Mouse (Mus musculus) heart, postnatal 0 days (tissue): ENCODE results near the gene Sox13. TPM values are rescaled to one million over a fixed set of nuclear protein-coding genes. Genes with fewer than 3 reads are reported as not detected.

ENCODE experiments used
- ATAC-seq: fragments of 200-750 bp; cut with Nextera tagmentation; 2 replicates; pipeline ENCODE4 v1.8.0; 2017; ENCODE audit warnings: low read depth, moderate number of reproducible peaks, moderate library complexity; ENCODE audit not compliant: insufficient read depth
- DNase-seq: peaks from one replicate; pipeline ENCODE4 v3.0.0-alpha.2; 2016; ENCODE audit warnings: low spot score
- H3K27ac ChIP-seq: fragments of 300-500 bp; sonication (generic); 2 replicates; pipeline ENCODE4 v1.5.1; 2014; ENCODE audit warnings: low read depth, mild to moderate bottlenecking
- H3K27me3 ChIP-seq: fragments of 300-500 bp; sonication (generic); 2 replicates; pipeline ENCODE4 v1.6.1; 2014; ENCODE audit warnings: low read length, mixed read lengths; ENCODE audit not compliant: control insufficient read depth, insufficient read depth
- H3K36me3 ChIP-seq: fragments of 300-500 bp; sonication (generic); replicated peaks from 2 replicates; pipeline ENCODE4 v1.6.1; 2014; ENCODE audit warnings: low read length, mixed read lengths; ENCODE audit not compliant: control insufficient read depth, insufficient read depth
- H3K4me1 ChIP-seq: fragments of 300-500 bp; sonication (generic); 2 replicates; pipeline ENCODE4 v1.6.1; 2014; ENCODE audit warnings: antibody characterized with exemption; ENCODE audit not compliant: control insufficient read depth, insufficient read depth
- H3K4me2 ChIP-seq: fragments of 300-500 bp; sonication (generic); 2 replicates; pipeline ENCODE4 v1.6.1; 2014; ENCODE audit warnings: low read depth, mild to moderate bottlenecking, low read length, moderate library complexity
- H3K4me3 ChIP-seq: fragments of 300-500 bp; sonication (generic); 2 replicates; pipeline ENCODE4 v1.5.1; 2014; ENCODE audit warnings: low read depth, low read length
- H3K9ac ChIP-seq: fragments of 300-500 bp; sonication (generic); replicated peaks from 2 replicates; pipeline ENCODE4 v1.6.1; 2014; ENCODE audit warnings: low read depth, low read length, mixed read lengths
- H3K9me3 ChIP-seq: fragments of 300-500 bp; sonication (generic); replicated peaks from 2 replicates; pipeline ENCODE4 v1.6.1; 2016; ENCODE audit warnings: low read length; ENCODE audit not compliant: control insufficient read depth
- CTCF ChIP-seq: IDR thresholded peaks from 2 replicates; pipeline ENCODE4 v1.5.1; 2016; ENCODE audit warnings: antibody characterized with exemption, control low read depth, low read depth
- EP300 ChIP-seq: IDR thresholded peaks from 2 replicates; pipeline ENCODE4 v1.6.1; 2016; ENCODE audit warnings: antibody characterized with exemption, low read depth
- WGBS: fragments of 180-500 bp; shearing (Covaris S2); extraction: QIAGEN DNeasy Blood & Tissue Kit; methylation state at CpG from one replicate; pipeline ENCODE4 v1.1.7; 2014; 5-methylcytosine and 5-hydroxymethylcytosine counted together
- polyA plus RNA-seq: library from polyadenylated mRNA; unstranded; fragments of >200 nt; fragmentation: Nextera tagmentation; extraction: Ambion mirVana; gene quantifications from 2 replicates; pipeline ENCODE4 v1.2.1, GENCODE M21; 2015
- total RNA-seq: library from RNA; depleted of rRNA; stranded (reverse); fragments of >200 nt; gene quantifications from 2 replicates; pipeline ENCODE4 v1.2.3, GENCODE M21; 2014; ENCODE audit warnings: low replicate concordance

Sox13 gene
- total and polyA plus RNA-seq, 2 experiments from 2014 or later: 3.3 to 8.5 TPM

- H3K9ac ChIP-seq: no peak overlapping the region
- WGBS: 65% methylated on average over 3 of the region's 3 CpGs
- no peaks in the 10 kb centered on the region for H3K36me3 ChIP-seq
- H3K27me3 ChIP-seq: peaks cover 10% of the 10 kb centered on the region; the same call in 1 of the 2 replicates
- no peak for ATAC-seq
- H3K4me1 ChIP-seq: peaks cover 18% of the 10 kb centered on the region; the same call in 1 of the 2 replicates
- no peak overlapping the region for H3K4me3 ChIP-seq
- no peak for TF ChIP-seq EP300
- TF ChIP-seq CTCF: no peak
- peak overlapping the region; percentile 98; the same call in 1 of the 2 replicates for H3K4me2 ChIP-seq
- 0 out of 2 replicates have a peak overlapping the region, but pooled peaks have one; percentile 2 for H3K27ac ChIP-seq
- no peak for DNase-seq
- no peaks in the 10 kb centered on the region for H3K9me3 ChIP-seq
Measured at GRCm38 (mm10) chr1:133420491-133420890, 3.7 kb downstream of the Sox13 start.

- Histone ChIP-seq H3K9ac (no peak overlapping the region), H3K4me1 (peaks cover 18% of the 10 kb centered on the region), H3K27ac (no peak overlapping the region), H3K4me3 (no peak overlapping the region), H3K27me3 (no peaks in the 10 kb centered on the region), H3K36me3 (no peaks in the 10 kb centered on the region), H3K4me2 (no peak overlapping the region), H3K9me3 (no peaks in the 10 kb centered on the region)
- ATAC-seq: no peak
- no peak for DNase-seq
- TF ChIP-seq CTCF (no peak), EP300 (no peak)
- 72% methylated on average over 3 of the region's 3 CpGs for WGBS
Measured at GRCm38 (mm10) chr1:133419178-133419834, 4.9 kb downstream of the Sox13 start.

DNA sequence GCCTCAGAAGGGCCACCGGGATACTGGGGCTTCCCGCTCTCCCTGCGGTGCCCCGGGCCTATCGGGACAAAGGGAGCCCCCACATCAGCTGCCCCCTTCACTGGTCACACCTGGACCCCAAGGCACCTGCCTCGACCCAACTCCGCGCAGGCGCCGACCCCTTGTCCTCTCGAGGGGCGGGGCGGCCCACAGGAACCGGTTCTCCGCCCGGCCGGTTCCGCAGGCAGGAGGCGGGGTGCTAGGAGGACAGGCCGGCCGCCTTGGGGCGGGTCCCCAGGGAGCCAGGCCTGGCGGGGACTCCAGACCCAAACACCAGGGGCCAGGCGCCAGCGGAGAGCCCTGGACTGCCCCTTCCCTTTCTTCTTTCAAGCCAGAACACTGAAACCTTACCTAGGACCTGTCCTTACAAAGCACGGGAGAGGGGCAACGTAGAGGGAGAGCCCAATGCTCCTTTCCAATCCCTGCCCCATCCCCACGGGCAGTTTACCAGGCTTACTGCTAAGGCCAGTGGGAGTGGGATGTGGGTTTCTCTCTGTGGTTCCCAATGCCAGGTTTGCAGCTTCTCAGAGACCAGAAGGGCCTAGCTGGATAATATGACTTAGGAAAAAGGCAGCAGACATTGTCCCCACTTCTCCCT lies 5.9 kb downstream of the Sox13 start:
- DNase-seq: peak; percentile 37
- WGBS: 12% methylated on average over 28 of the region's 28 CpGs
- Histone ChIP-seq H3K9ac (peak overlapping the region; percentile 52; the same call in 1 of the 2 replicates), H3K36me3 (no peaks in the 10 kb centered on the region), H3K4me3 (peak overlapping the region; percentile 44), H3K4me2 (peak overlapping the region; percentile 73), H3K27ac (peak overlapping the region; percentile 50), H3K9me3 (no peaks in the 10 kb centered on the region), H3K4me1 (peaks cover 23% of the 10 kb centered on the region), H3K27me3 (no peaks in the 10 kb centered on the region)
- ATAC-seq: peak; percentile 65
- no peak for TF ChIP-seq CTCF
- TF ChIP-seq EP300: no peak

- Histone ChIP-seq H3K4me1 (peaks cover 24% of the 10 kb centered on the region), H3K4me2 (peak overlapping the region; percentile 73), H3K36me3 (no peaks in the 10 kb centered on the region), H3K4me3 (peak overlapping the region; percentile 44; the same call in 1 of the 2 replicates), H3K9ac (peak overlapping the region; percentile 52; the same call in 1 of the 2 replicates), H3K27ac (0 out of 2 replicates have a peak overlapping the region, but pooled peaks have one; percentile 45), H3K9me3 (no peaks in the 10 kb centered on the region), H3K27me3 (no peaks in the 10 kb centered on the region)
- ATAC-seq (peak; percentile 16; the same call in 1 of the 2 replicates), DNase-seq (no peak)
- WGBS: 54% methylated on average over 1 of the region's 1 CpGs
- TF ChIP-seq EP300: no peak
- TF ChIP-seq CTCF: no peak
Measured at GRCm38 (mm10) chr1:133417539-133417938, 6.6 kb downstream of the Sox13 start.

DNA sequence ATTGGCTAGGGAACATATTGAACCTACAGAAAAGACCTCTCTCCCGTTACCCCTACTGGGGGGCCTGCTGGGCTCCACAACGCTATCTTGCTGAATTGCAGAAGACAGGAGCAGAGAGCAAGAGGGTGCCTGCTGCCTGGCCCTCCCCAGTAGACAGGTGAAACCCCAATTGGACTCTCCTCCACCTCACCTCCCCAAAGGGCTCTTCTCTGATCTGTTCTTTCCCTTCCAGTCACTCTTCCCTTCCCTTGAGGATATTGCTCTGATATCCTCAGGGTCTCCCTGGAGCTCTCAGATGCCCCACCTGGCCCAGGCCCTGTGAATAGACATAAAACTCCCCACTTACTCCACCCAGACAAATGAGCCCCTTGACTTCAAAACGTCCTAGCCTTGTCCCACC lies 7.1 kb downstream of the Sox13 start:
- no peak for DNase-seq
- WGBS: 71% methylated on average over 3 of the region's 3 CpGs

More for the DNA sequence above, 7.1 kb downstream of the Sox13 start:
- no peaks in the 10 kb centered on the region for H3K36me3 ChIP-seq
- ATAC-seq: no peak
- no peaks in the 10 kb centered on the region for H3K9me3 ChIP-seq
- H3K4me1 ChIP-seq: peaks cover 23% of the 10 kb centered on the region
- no peaks in the 10 kb centered on the region for H3K27me3 ChIP-seq
- H3K4me2 ChIP-seq: no peak overlapping the region
- TF ChIP-seq EP300 (no peak), CTCF (no peak)
- no peak overlapping the region for H3K27ac ChIP-seq
- no peak overlapping the region for H3K9ac ChIP-seq
- H3K4me3 ChIP-seq: no peak overlapping the region
